Comparison of ENCODE assay signal across 13 mouse cellular contexts in the genomic region with DNA sequence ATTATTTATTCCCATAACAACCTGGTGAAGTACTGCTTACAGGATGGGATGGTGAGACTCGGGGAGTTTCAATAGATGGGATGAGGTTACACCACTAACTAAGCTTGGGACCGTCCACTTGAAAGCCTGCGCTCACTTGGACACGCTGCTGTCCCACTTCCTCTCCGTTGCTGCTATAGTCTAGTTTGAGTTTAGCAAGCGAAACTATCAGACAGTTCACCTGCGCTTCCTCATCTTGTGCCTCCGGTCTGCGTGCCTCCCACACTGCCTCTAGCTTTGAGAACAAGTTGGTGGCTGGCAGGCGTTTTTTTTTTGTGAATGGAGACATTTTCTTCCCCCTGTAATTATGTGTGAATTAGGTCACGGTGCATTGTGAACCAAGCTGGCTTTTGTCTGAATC.
"Had no signal": no experiment of that assay in that cellular context is flagged by ENCODE, and none has a peak within 500 bp of the region (broad histone marks: within the 10 kb centered on the region; RNA-seq: fewer than 3 reads in every experiment).

No protein-coding gene starts in this region.

- ATAC-seq: lung, postnatal 0 days; midbrain, embryonic 13.5 days had no signal

- DNase-seq: kidney, adult 11 months; kidney, adult 9 months; kidney, postnatal 36 days; layer of hippocampus, adult 9-11 months; layer of hippocampus, postnatal 36 days; left cerebral cortex, postnatal 4 days; lung, adult 2 months; lung, postnatal 4 days; right cerebral cortex, postnatal 4 days; thymus, adult 2 months; thymus, postnatal 25 days had no signal
